Mouse (Mus musculus): ENCODE measurements at regions not wholly inside any gene's neighbourhood (a gene's known extent, or its start where the extent isn't known, plus 50 kb on each side); places are given as distances from the start of the nearest gene placed in this dataset.

- TF ChIP-seq CTCF (IDR thresholded peaks at IDR 0.05), result no peak
- no peak overlapping the region for H3K27ac ChIP-seq
- no peak for DNase-seq (ENCODE audit: extremely low spot score in 1 of 2, low spot score in 2 of 2)
- no peak overlapping the region for H3K4me3 ChIP-seq
- intact Hi-C loops (cut with DNase I), result no loop called here
Observed at GRCm38 (mm10) chr2:171790686-171791085, 252.6 kb downstream of the Cbln4 start.

GRCm38 (mm10) chr2:171766193-171766930, 276.9 kb downstream of the Cbln4 start:
- H3K4me3 ChIP-seq, result no peak overlapping the region
- no peak overlapping the region for H3K27ac ChIP-seq
- intact Hi-C loops (cut with DNase I), result no loop called here
- DNase-seq (ENCODE audit: extremely low spot score in 1 of 2, low spot score in 2 of 2), result no peak
- no peak for TF ChIP-seq CTCF (IDR thresholded peaks at IDR 0.05)

GRCm38 (mm10) chr2:171765071-171765470, 278.2 kb downstream of the Cbln4 start:
- Histone ChIP-seq H3K27ac (no peak overlapping the region), H3K4me3 (no peak overlapping the region)
- intact Hi-C loops (cut with DNase I), result no loop called here
- no peak for TF ChIP-seq CTCF (IDR thresholded peaks at IDR 0.05)
- DNase-seq (ENCODE audit: extremely low spot score in 1 of 2, low spot score in 2 of 2), result no peak

- Histone ChIP-seq H3K4me3 (no peak overlapping the region), H3K27ac (no peak overlapping the region)
- no peak for TF ChIP-seq CTCF (IDR thresholded peaks at IDR 0.05)
- intact Hi-C loops (cut with DNase I), result no loop called here
- DNase-seq (ENCODE audit: extremely low spot score in 1 of 2, low spot score in 2 of 2), result no peak
Observed at GRCm38 (mm10) chr2:171753502-171753901, 289.8 kb downstream of the Cbln4 start.

GRCm38 (mm10) chr2:171747162-171747561, 296.1 kb downstream of the Cbln4 start:
- intact Hi-C loops (cut with DNase I), result no loop called here
- Histone ChIP-seq H3K4me3 (no peak overlapping the region), H3K27ac (no peak overlapping the region)
- no peak for DNase-seq (ENCODE audit: extremely low spot score in 1 of 2, low spot score in 2 of 2)
- no peak for TF ChIP-seq CTCF (IDR thresholded peaks at IDR 0.05)

- no peak overlapping the region for H3K27ac ChIP-seq
- TF ChIP-seq CTCF (IDR thresholded peaks at IDR 0.05), result no peak
- H3K4me3 ChIP-seq, result no peak overlapping the region
- intact Hi-C loops (cut with DNase I), result no loop called here
- no peak for DNase-seq (ENCODE audit: extremely low spot score in 1 of 2, low spot score in 2 of 2)
Observed at GRCm38 (mm10) chr2:171743111-171743510, 300.2 kb downstream of the Cbln4 start.

GRCm38 (mm10) chr2:171742706-171743105, 300.6 kb downstream of the Cbln4 start:
- intact Hi-C loops (cut with DNase I), result no loop called here
- no peak overlapping the region for H3K4me3 ChIP-seq
- TF ChIP-seq CTCF (IDR thresholded peaks at IDR 0.05), result no peak
- no peak overlapping the region for H3K27ac ChIP-seq
- DNase-seq (ENCODE audit: extremely low spot score in 1 of 2, low spot score in 2 of 2), result no peak

GRCm38 (mm10) chr2:171737761-171738160, 305.5 kb downstream of the Cbln4 start:
- no peak for TF ChIP-seq CTCF (IDR thresholded peaks at IDR 0.05)
- H3K4me3 ChIP-seq, result no peak overlapping the region
- no peak overlapping the region for H3K27ac ChIP-seq
- intact Hi-C loops (cut with DNase I), result no loop called here
- no peak for DNase-seq (ENCODE audit: extremely low spot score in 1 of 2, low spot score in 2 of 2)

- TF ChIP-seq CTCF (IDR thresholded peaks at IDR 0.05), result no peak
- Histone ChIP-seq H3K27ac (no peak overlapping the region), H3K4me3 (no peak overlapping the region)
- intact Hi-C loops (cut with DNase I), result no loop called here
- no peak for DNase-seq (ENCODE audit: extremely low spot score in 1 of 2, low spot score in 2 of 2)
Observed at GRCm38 (mm10) chr2:171735061-171735490, 308.2 kb downstream of the Cbln4 start.

- H3K27ac ChIP-seq, result no peak overlapping the region
- no peak for TF ChIP-seq CTCF (IDR thresholded peaks at IDR 0.05)
- intact Hi-C loops (cut with DNase I), result no loop called here
- DNase-seq (ENCODE audit: extremely low spot score in 1 of 2, low spot score in 2 of 2), result no peak
- H3K4me3 ChIP-seq, result no peak overlapping the region
Observed at GRCm38 (mm10) chr2:171734634-171734987, 308.7 kb downstream of the Cbln4 start.

- no peak overlapping the region for H3K4me3 ChIP-seq
- DNase-seq (ENCODE audit: extremely low spot score in 1 of 2, low spot score in 2 of 2), result no peak
- H3K27ac ChIP-seq, result no peak overlapping the region
- intact Hi-C loops (cut with DNase I), result no loop called here
- TF ChIP-seq CTCF (IDR thresholded peaks at IDR 0.05), result no peak
Observed at GRCm38 (mm10) chr2:171733965-171734633, 309.2 kb downstream of the Cbln4 start.

GRCm38 (mm10) chr2:171719269-171719668, 324.0 kb downstream of the Cbln4 start:
- no peak for TF ChIP-seq CTCF (IDR thresholded peaks at IDR 0.05)
- H3K4me3 ChIP-seq, result no peak overlapping the region
- no peak overlapping the region for H3K27ac ChIP-seq
- DNase-seq (ENCODE audit: extremely low spot score in 1 of 2, low spot score in 2 of 2), result no peak
- intact Hi-C loops (cut with DNase I), result no loop called here

- TF ChIP-seq CTCF (IDR thresholded peaks at IDR 0.05), result no peak
- no peak for DNase-seq (ENCODE audit: extremely low spot score in 1 of 2, low spot score in 2 of 2)
- intact Hi-C loops (cut with DNase I), result no loop called here
- H3K27ac ChIP-seq, result no peak overlapping the region
- H3K4me3 ChIP-seq, result no peak overlapping the region
Observed at GRCm38 (mm10) chr2:171718855-171719254, 324.4 kb downstream of the Cbln4 start.

All from left cerebral cortex, adult 2 months (tissue).